ENCODE assay signal across 9 mouse cellular contexts in genomic region chr3:14863022-14863711, GRCm38 (mm10). TPM values are rescaled to one million over a fixed set of nuclear protein-coding genes. Genes with fewer than 3 reads are reported as not detected.
DNase-seq lines count a peak whose midpoint lies in the region; ATAC-seq and TF ChIP-seq lines count a peak whose summit lies in the region.
"Had no signal": no experiment of that assay in that cellular context is flagged by ENCODE, and none has a peak within 500 bp of the region (broad histone marks: within the 10 kb centered on the region; RNA-seq: fewer than 3 reads in every experiment).

Gene Car3 (plus strand): TSS chr3:14863512.

- H3K36me3 ChIP-seq in kidney, embryonic 14.5 days (ENCODE audit: control insufficient read depth, insufficient read depth, low read length), result no peaks in the 10 kb centered on the region
- no peaks in the 10 kb centered on the region for H3K36me3 ChIP-seq in forebrain, embryonic 12.5 days (replicated peaks)
- no peaks in the 10 kb centered on the region for H3K36me3 ChIP-seq in lung, postnatal 0 days (ENCODE audit: insufficient read depth, low read length)
- no peaks in the 10 kb centered on the region for H3K36me3 ChIP-seq in stomach, embryonic 16.5 days (ENCODE audit: control insufficient read depth, insufficient read depth, low read length)

- DNase-seq in kidney, adult 18-20 months, result no peak
- DNase-seq in adrenal gland, adult 2 months, result peak; percentile 34
- peak; percentile 14 for DNase-seq in lung, postnatal 0 days (ENCODE audit: low spot score)
- no peak for DNase-seq in cerebellum, adult 9-10 months

- H3K27ac ChIP-seq in kidney, embryonic 14.5 days (ENCODE audit: low read depth, low read length), result no peak within 1 kb of the TSS
- H3K27ac ChIP-seq in forebrain, embryonic 12.5 days, result no peak within 1 kb of the TSS
- H3K27ac ChIP-seq in lung, postnatal 0 days (ENCODE audit: low read length), result no peak within 1 kb of the TSS
- H3K27ac ChIP-seq in stomach, embryonic 16.5 days (ENCODE audit: low read length), result no peak within 1 kb of the TSS
- H3K27ac ChIP-seq: macrophage had no signal

- TF ChIP-seq EP300 in lung, postnatal 0 days (IDR thresholded peaks at IDR 0.05), result no peak

- H3K4me2 ChIP-seq in kidney, embryonic 14.5 days (replicated peaks; ENCODE audit: low read depth, low read length), result peak within 1 kb of the TSS; percentile 72
- peak within 1 kb of the TSS; percentile 75 for H3K4me2 ChIP-seq in forebrain, embryonic 12.5 days
- H3K4me2 ChIP-seq in lung, postnatal 0 days (replicated peaks; ENCODE audit: low read depth, low read length), result peak within 1 kb of the TSS; percentile 48
- peak within 1 kb of the TSS; percentile 57 for H3K4me2 ChIP-seq in stomach, embryonic 16.5 days (ENCODE audit: low read depth, low read length)

- peak within 1 kb of the TSS; percentile 36 for H3K4me3 ChIP-seq in kidney, embryonic 14.5 days (ENCODE audit: low read length)
- peak within 1 kb of the TSS; percentile 44 for H3K4me3 ChIP-seq in forebrain, embryonic 12.5 days (replicated peaks)
- H3K4me3 ChIP-seq in lung, postnatal 0 days (ENCODE audit: low read depth, low read length), result peak within 1 kb of the TSS; percentile 28
- H3K4me3 ChIP-seq in stomach, embryonic 16.5 days (replicated peaks; ENCODE audit: low read length), result peak within 1 kb of the TSS; percentile 34

- no peaks in the 10 kb centered on the region for H3K4me1 ChIP-seq in kidney, embryonic 14.5 days (ENCODE audit: control insufficient read depth, insufficient read depth, low read length)
- peaks cover 17% of the 10 kb centered on the region for H3K4me1 ChIP-seq in forebrain, embryonic 12.5 days
- no peaks in the 10 kb centered on the region; the same call in 1 of the 2 replicates for H3K4me1 ChIP-seq in lung, postnatal 0 days (ENCODE audit: insufficient read depth, low read depth, low read length)
- H3K4me1 ChIP-seq in stomach, embryonic 16.5 days (ENCODE audit: control insufficient read depth, insufficient read depth, low read length), result peaks cover 11% of the 10 kb centered on the region

- peak within 1 kb of the TSS; percentile 48 for H3K9ac ChIP-seq in kidney, embryonic 14.5 days (ENCODE audit: low read depth, low read length)
- peak within 1 kb of the TSS; percentile 56 for H3K9ac ChIP-seq in forebrain, embryonic 12.5 days
- H3K9ac ChIP-seq in lung, postnatal 0 days (replicated peaks; ENCODE audit: low read depth), result no peak within 1 kb of the TSS
- peak within 1 kb of the TSS; percentile 23; the same call in 1 of the 2 replicates for H3K9ac ChIP-seq in stomach, embryonic 16.5 days (ENCODE audit: low read length)

- TF ChIP-seq CTCF in lung, postnatal 0 days (IDR thresholded peaks at IDR 0.05), result no peak

- no peaks in the 10 kb centered on the region for H3K9me3 ChIP-seq in kidney, embryonic 14.5 days (ENCODE audit: control insufficient read depth, low read length)
- no peaks in the 10 kb centered on the region for H3K9me3 ChIP-seq in forebrain, embryonic 12.5 days
- no peaks in the 10 kb centered on the region for H3K9me3 ChIP-seq in lung, postnatal 0 days (ENCODE audit: low read length)
- no peaks in the 10 kb centered on the region for H3K9me3 ChIP-seq in stomach, embryonic 16.5 days (replicated peaks; ENCODE audit: control insufficient read depth, low read length)

- WGBS in kidney, embryonic 14.5 days, result 5% methylated on average over 15 of the region's 18 CpGs
- 4% methylated on average over 18 of the region's 18 CpGs for WGBS in forebrain, embryonic 12.5 days
- 6% methylated on average over 15 of the region's 18 CpGs for WGBS in lung, postnatal 0 days
- 4% methylated on average over 18 of the region's 18 CpGs for WGBS in stomach, embryonic 16.5 days

- peak; percentile 90 for ATAC-seq in kidney, embryonic 14.5 days (ENCODE audit: low FRiP score, low TSS enrichment)
- ATAC-seq in forebrain, embryonic 12.5 days (ENCODE audit: low FRiP score), result peak; percentile 90
- ATAC-seq in hematopoietic stem cell, adult 5-6 weeks (replicated peaks in 1 of 2; ENCODE audit: insufficient read depth in 1 of 2, low FRiP score in 2 of 2, low TSS enrichment in 1 of 2, low read depth in 1 of 2, poor library complexity in 2 of 2, severe bottlenecking in 2 of 2), result peak; percentile 43 to 75
- ATAC-seq in lung, postnatal 0 days, result peak; percentile 25; the same call in 1 of the 2 replicates
- ATAC-seq in stomach, embryonic 16.5 days (ENCODE audit: insufficient read depth, low FRiP score), result peak; percentile 53; the same call in 1 of the 2 replicates

- no peaks in the 10 kb centered on the region for H3K27me3 ChIP-seq in kidney, embryonic 14.5 days (ENCODE audit: control insufficient read depth, insufficient read depth, low read length)
- H3K27me3 ChIP-seq in forebrain, embryonic 12.5 days, result no peaks in the 10 kb centered on the region
- H3K27me3 ChIP-seq in lung, postnatal 0 days (replicated peaks; ENCODE audit: insufficient read depth, low read length), result no peaks in the 10 kb centered on the region
- H3K27me3 ChIP-seq in stomach, embryonic 16.5 days (ENCODE audit: control insufficient read depth, insufficient read depth, low read length), result no peaks in the 10 kb centered on the region

RNA-seq across cellular contexts. Expression of gene Car3, which starts in this region (rescaled TPM):
- 26.7 and 26.8 TPM in 2 replicates for polyA plus RNA-seq in kidney, embryonic 14.5 days (2014; fragmentation: Nextera tagmentation; extraction: Ambion mirVana)
- total RNA-seq in adrenal gland, adult 2 months (2021), result 1,000 to 10,000 TPM; 2,164 to 4,256 TPM
- 1,180 and 2,323 TPM in 2 replicates for polyA plus RNA-seq in adrenal gland, adult 2 months (2012; rRNA removed)
- 1.3 and 2.3 TPM in 2 replicates for polyA plus RNA-seq in forebrain, embryonic 12.5 days (2016; fragmentation: Nextera tagmentation; extraction: Ambion mirVana)
- total RNA-seq in hematopoietic stem cell, adult 5-6 weeks (2017), result 7.9 and 14.9 TPM in 2 replicates
- polyA plus RNA-seq in lung, postnatal 0 days (2015; fragmentation: Nextera tagmentation; extraction: Ambion mirVana), result 0.13 and 0.14 TPM in 2 replicates
- polyA plus RNA-seq in stomach, embryonic 16.5 days (2015; fragmentation: Nextera tagmentation; extraction: Ambion mirVana), result 16.6 and 39.9 TPM in 2 replicates
- polyA plus RNA-seq: macrophage had no signal

Comparison
In these comparisons a context has a peak if more than half of its experiments do, and no peak if none do; other contexts are left out.
1. RNA of gene Car3 (total RNA-seq): 2,164 to 4,256 TPM in adrenal gland, adult 2 months; 7.9 to 14.9 TPM in hematopoietic stem cell, adult 5-6 weeks; every median in the first group is over 100 times any median in the second.
2. RNA of gene Car3 (polyA plus RNA-seq): 1,180 to 2,323 TPM in adrenal gland, adult 2 months; 16.6 to 39.9 TPM in stomach, embryonic 16.5 days, 26.7 to 26.8 TPM in kidney, embryonic 14.5 days, 1.3 to 2.3 TPM in forebrain, embryonic 12.5 days and 0.13 to 0.14 TPM in lung, postnatal 0 days; every median in the first group is over 10 times any median in the second.
3. Peak in DNase-seq, ATAC-seq, H3K4me3 ChIP-seq and H3K4me2 ChIP-seq in lung, postnatal 0 days; RNA of the gene not detected or under 1 TPM.
4. ATAC-seq: peak in every context shown above with its lines; median percentile 90 in kidney, embryonic 14.5 days; 90 in forebrain, embryonic 12.5 days; 59 in hematopoietic stem cell, adult 5-6 weeks; 53 in stomach, embryonic 16.5 days; 25 in lung, postnatal 0 days.
5. Peak in every context shown above with its lines, with median percentiles within 50 percentile points of each other: H3K4me2 ChIP-seq and H3K4me3 ChIP-seq.